Mouse (Mus musculus) bone marrow macrophage, adult 2 months (primary cell): ENCODE data around the gene Gm45062.

Experiments
- CTCF ChIP-seq: IDR thresholded peaks from 2 replicates; pipeline ENCODE4 v1.5.1; 2012; ENCODE audit warnings: low read depth, mild to moderate bottlenecking, low read length, moderate library complexity
- POLR2A ChIP-seq: IDR thresholded peaks from 2 replicates; pipeline ENCODE4 v1.6.1; 2012; ENCODE audit warnings: mild to moderate bottlenecking, low read depth, low read length, borderline replicate concordance

DNA sequence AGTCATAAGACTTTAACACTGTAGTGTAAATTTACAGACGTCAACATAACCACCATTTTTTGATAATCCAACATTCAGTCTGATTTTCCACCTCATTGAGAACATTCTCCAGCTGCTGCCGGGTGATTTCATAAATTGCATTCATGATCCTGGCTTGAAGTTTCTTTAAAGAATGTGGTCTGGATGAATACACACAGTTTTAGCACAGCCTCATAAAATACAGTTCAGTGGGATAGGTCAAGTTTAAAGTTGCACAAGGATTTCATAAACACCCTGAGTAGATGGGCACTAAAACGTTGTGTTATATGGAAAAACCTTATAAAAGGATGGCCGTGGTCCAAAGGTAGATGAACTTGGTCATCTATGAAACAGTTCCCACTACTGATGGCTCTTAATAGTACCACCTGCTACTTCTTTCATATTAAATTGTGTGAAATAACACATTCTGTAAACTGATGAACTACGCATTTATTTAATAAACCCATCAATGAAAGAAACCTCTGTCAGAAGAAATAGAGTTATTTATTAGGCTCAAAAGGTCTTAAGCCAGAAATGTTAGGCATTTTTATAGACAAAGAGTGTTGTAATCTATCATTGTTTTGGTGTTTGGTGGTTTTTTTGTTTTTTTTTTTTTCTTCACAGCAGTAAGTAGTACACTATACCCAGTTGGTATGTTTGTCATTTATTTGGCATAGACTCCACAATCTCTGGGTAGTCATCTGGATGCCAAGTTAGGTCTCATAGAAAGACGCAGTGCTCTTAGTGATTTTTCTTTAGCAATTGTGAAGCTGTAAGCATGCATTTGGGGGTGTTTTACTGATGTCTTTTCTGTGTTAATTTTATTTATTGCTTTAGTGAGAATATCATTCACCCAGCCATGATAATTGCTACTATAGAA lies 48.9 kb downstream of the Gm45062 start:
- TF ChIP-seq CTCF (no peak), POLR2A (no peak)
